Mouse (Mus musculus) heart, embryonic 13.5 days (tissue): ENCODE results near the gene Rpl10a. TPM values are rescaled to one million over a fixed set of nuclear protein-coding genes. Genes with fewer than 3 reads are reported as not detected.
A peak's percentile ranks its signal among the peaks of the same experiment; 100 is the strongest.

Experiments
- ATAC-seq: fragments of 200-750 bp; cut with Nextera tagmentation; 2 replicates; pipeline ENCODE4 v1.8.0; 2017; ENCODE audit warnings: moderate TSS enrichment; ENCODE audit not compliant: insufficient number of reproducible peaks, low FRiP score, low TSS enrichment; ENCODE audit errors: extremely low read depth
- H3K27ac ChIP-seq: fragments of 300-500 bp; sonication (generic); replicated peaks from 2 replicates; pipeline ENCODE4 v1.5.1; 2015; ENCODE audit warnings: moderate library complexity, mild to moderate bottlenecking, inconsistent platforms
- H3K27me3 ChIP-seq: fragments of 300-500 bp; sonication (generic); replicated peaks from 2 replicates; pipeline ENCODE4 v1.6.1; 2015; ENCODE audit warnings: mild to moderate bottlenecking, inconsistent platforms
- H3K36me3 ChIP-seq: fragments of 300-500 bp; sonication (generic); 2 replicates; pipeline ENCODE4 v1.6.1; 2015; ENCODE audit warnings: mild to moderate bottlenecking, inconsistent platforms
- H3K4me1 ChIP-seq: fragments of 300-500 bp; sonication (generic); 2 replicates; pipeline ENCODE4 v1.6.1; 2015; ENCODE audit warnings: inconsistent platforms
- H3K4me2 ChIP-seq: fragments of 300-500 bp; sonication (generic); 2 replicates; pipeline ENCODE4 v1.6.1; 2015; ENCODE audit warnings: inconsistent platforms, mild to moderate bottlenecking, moderate library complexity
- H3K4me3 ChIP-seq: fragments of 300-500 bp; sonication (generic); 2 replicates; pipeline ENCODE4 v1.5.1; 2015; ENCODE audit warnings: moderate library complexity, mild to moderate bottlenecking, inconsistent platforms
- H3K9ac ChIP-seq: fragments of 300-500 bp; sonication (generic); 2 replicates; pipeline ENCODE4 v1.6.1; 2015; ENCODE audit warnings: inconsistent platforms, mild to moderate bottlenecking, moderate library complexity
- H3K9me3 ChIP-seq: fragments of 300-500 bp; sonication (generic); 2 replicates; pipeline ENCODE4 v1.6.1; 2016; ENCODE audit warnings: inconsistent platforms
- WGBS: fragments of 180-500 bp; shearing (Covaris S2); methylation state at CpG from one replicate; pipeline ENCODE4 v1.1.7; 2015; ENCODE audit warnings: mixed read lengths; 5-methylcytosine and 5-hydroxymethylcytosine counted together
- polyA plus RNA-seq: library from polyadenylated mRNA; unstranded; fragments of >200 nt; fragmentation: Nextera tagmentation; extraction: Ambion mirVana; gene quantifications from 2 replicates; pipeline ENCODE4 v1.2.1, GENCODE M21; 2015

Rpl10a gene
- polyA plus RNA-seq: 389 and 419 TPM in 2 replicates

- no peaks in the 10 kb centered on the region for H3K9me3 ChIP-seq
Observed at GRCm38 (mm10) chr17:28328366-28328928, at the start of gene Rpl10a. Gene Rpl10a (plus strand): TSS chr17:28328471.

GRCm38 (mm10) chr17:28279236-28279635, 49.0 kb upstream of the Rpl10a start:
- peak overlapping the region; percentile 25; the same call in 1 of the 2 replicates for H3K9ac ChIP-seq
- H3K4me3 ChIP-seq: no peak overlapping the region
- no peaks in the 10 kb centered on the region for H3K9me3 ChIP-seq
- H3K27me3 ChIP-seq: no peaks in the 10 kb centered on the region
- H3K4me2 ChIP-seq: no peak overlapping the region
- no peak for ATAC-seq
- WGBS: 45% methylated on average over 4 of the region's 4 CpGs
- H3K4me1 ChIP-seq: peaks cover 28% of the 10 kb centered on the region
- no peaks in the 10 kb centered on the region for H3K36me3 ChIP-seq
- H3K27ac ChIP-seq: no peak overlapping the region

More at GRCm38 (mm10) chr17:28328366-28328928, at the start of gene Rpl10a:
- Histone ChIP-seq H3K4me2 (peak within 1 kb of the TSS; percentile 91), H3K4me3 (peak within 1 kb of the TSS; percentile 95), H3K9ac (peak within 1 kb of the TSS; percentile 99), H3K36me3 (peaks cover 74% of the 10 kb centered on the region), H3K27ac (peak within 1 kb of the TSS; percentile 94), H3K27me3 (no peaks in the 10 kb centered on the region), H3K4me1 (peaks cover 49% of the 10 kb centered on the region)
- peak; percentile 82 for ATAC-seq
- under 1% methylated on average over 67 of the region's 67 CpGs for WGBS

- no peaks in the 10 kb centered on the region for H3K36me3 ChIP-seq
- no peak overlapping the region for H3K4me2 ChIP-seq
- H3K9ac ChIP-seq: peak overlapping the region; percentile 60
- no peaks in the 10 kb centered on the region for H3K9me3 ChIP-seq
- peaks cover 28% of the 10 kb centered on the region for H3K4me1 ChIP-seq
- 0 out of 2 replicates have a peak, but pooled peaks have one; percentile 11 for ATAC-seq
- no peak overlapping the region for H3K4me3 ChIP-seq
- H3K27me3 ChIP-seq: no peaks in the 10 kb centered on the region
- 48% methylated on average over 15 of the region's 15 CpGs for WGBS
- H3K27ac ChIP-seq: peak overlapping the region; percentile 33; the same call in 1 of the 2 replicates
Observed at GRCm38 (mm10) chr17:28279780-28280422, 48.4 kb upstream of the Rpl10a start.

GRCm38 (mm10) chr17:28280423-28280800, 47.9 kb upstream of the Rpl10a start:
- Histone ChIP-seq H3K4me1 (peaks cover 30% of the 10 kb centered on the region), H3K27me3 (no peaks in the 10 kb centered on the region), H3K36me3 (no peaks in the 10 kb centered on the region), H3K9me3 (no peaks in the 10 kb centered on the region), H3K9ac (peak overlapping the region; percentile 60; the same call in 1 of the 2 replicates), H3K27ac (peak overlapping the region; percentile 33; the same call in 1 of the 2 replicates), H3K4me3 (no peak overlapping the region), H3K4me2 (no peak overlapping the region)
- ATAC-seq: no peak
- 58% methylated on average over 7 of the region's 7 CpGs for WGBS

- peaks cover 35% of the 10 kb centered on the region for H3K4me1 ChIP-seq
- no peaks in the 10 kb centered on the region for H3K9me3 ChIP-seq
- no peaks in the 10 kb centered on the region for H3K27me3 ChIP-seq
- H3K36me3 ChIP-seq: no peaks in the 10 kb centered on the region
- WGBS: 45% methylated on average over 5 of the region's 5 CpGs
- no peak for ATAC-seq
- H3K4me2 ChIP-seq: no peak overlapping the region
- H3K4me3 ChIP-seq: no peak overlapping the region
- 0 out of 2 replicates have a peak overlapping the region, but pooled peaks have one; percentile 33 for H3K27ac ChIP-seq
- peak overlapping the region; percentile 1; the same call in 1 of the 2 replicates for H3K9ac ChIP-seq
Observed at GRCm38 (mm10) chr17:28280831-28281377, 47.4 kb upstream of the Rpl10a start.

- Histone ChIP-seq H3K9ac (no peak overlapping the region), H3K4me3 (no peak overlapping the region), H3K9me3 (no peaks in the 10 kb centered on the region), H3K36me3 (no peaks in the 10 kb centered on the region), H3K4me2 (no peak overlapping the region), H3K27ac (no peak overlapping the region), H3K27me3 (no peaks in the 10 kb centered on the region), H3K4me1 (peaks cover 39% of the 10 kb centered on the region)
- no peak for ATAC-seq
- 86% methylated on average over 7 of the region's 7 CpGs for WGBS
Observed at GRCm38 (mm10) chr17:28281866-28282441, 46.3 kb upstream of the Rpl10a start.

GRCm38 (mm10) chr17:28283199-28283598, 45.1 kb upstream of the Rpl10a start:
- Histone ChIP-seq H3K4me3 (no peak overlapping the region), H3K4me1 (peaks cover 52% of the 10 kb centered on the region), H3K4me2 (no peak overlapping the region), H3K27me3 (no peaks in the 10 kb centered on the region), H3K9ac (no peak overlapping the region), H3K9me3 (no peaks in the 10 kb centered on the region), H3K36me3 (no peaks in the 10 kb centered on the region), H3K27ac (no peak overlapping the region)
- no peak for ATAC-seq
- WGBS: 86% methylated on average over 10 of the region's 10 CpGs

- H3K27me3 ChIP-seq: no peaks in the 10 kb centered on the region
- no peak overlapping the region for H3K27ac ChIP-seq
- H3K4me1 ChIP-seq: peaks cover 40% of the 10 kb centered on the region
- H3K4me2 ChIP-seq: no peak overlapping the region
- H3K36me3 ChIP-seq: no peaks in the 10 kb centered on the region
- 77% methylated on average over 10 of the region's 10 CpGs for WGBS
- no peaks in the 10 kb centered on the region for H3K9me3 ChIP-seq
- no peak overlapping the region for H3K4me3 ChIP-seq
- no peak overlapping the region for H3K9ac ChIP-seq
- ATAC-seq: no peak
Observed at GRCm38 (mm10) chr17:28286133-28286532, 42.1 kb upstream of the Rpl10a start.

- ATAC-seq: no peak
- WGBS: 44% methylated on average over 5 of the region's 5 CpGs
- Histone ChIP-seq H3K4me2 (no peak overlapping the region), H3K4me3 (no peak overlapping the region), H3K36me3 (peaks cover 3% of the 10 kb centered on the region; the same call in 1 of the 2 replicates), H3K9ac (no peak overlapping the region), H3K9me3 (no peaks in the 10 kb centered on the region), H3K27ac (no peak overlapping the region), H3K27me3 (no peaks in the 10 kb centered on the region), H3K4me1 (peaks cover 36% of the 10 kb centered on the region)
Observed at GRCm38 (mm10) chr17:28286964-28287363, 41.3 kb upstream of the Rpl10a start.

- no peaks in the 10 kb centered on the region for H3K9me3 ChIP-seq
- peaks cover 9% of the 10 kb centered on the region for H3K36me3 ChIP-seq
- no peak overlapping the region for H3K4me2 ChIP-seq
- no peaks in the 10 kb centered on the region for H3K27me3 ChIP-seq
- 26% methylated on average over 8 of the region's 8 CpGs for WGBS
- peaks cover 36% of the 10 kb centered on the region for H3K4me1 ChIP-seq
- H3K4me3 ChIP-seq: no peak overlapping the region
- peak; percentile 9; the same call in 1 of the 2 replicates for ATAC-seq
- H3K9ac ChIP-seq: no peak overlapping the region
- H3K27ac ChIP-seq: 0 out of 2 replicates have a peak overlapping the region, but pooled peaks have one; percentile 28
Observed at GRCm38 (mm10) chr17:28287578-28287977, 40.7 kb upstream of the Rpl10a start.

GRCm38 (mm10) chr17:28287980-28288379, 40.3 kb upstream of the Rpl10a start:
- H3K4me3 ChIP-seq: no peak overlapping the region
- no peak overlapping the region for H3K4me2 ChIP-seq
- 49% methylated on average over 5 of the region's 5 CpGs for WGBS
- H3K36me3 ChIP-seq: peaks cover 10% of the 10 kb centered on the region
- no peak overlapping the region for H3K9ac ChIP-seq
- no peak for ATAC-seq
- H3K4me1 ChIP-seq: peaks cover 36% of the 10 kb centered on the region
- H3K27ac ChIP-seq: no peak overlapping the region
- H3K9me3 ChIP-seq: no peaks in the 10 kb centered on the region
- H3K27me3 ChIP-seq: no peaks in the 10 kb centered on the region
